Mouse (Mus musculus) gastrocnemius, adult 8-10 months (tissue): ENCODE measurements around the gene Gm13889. TPM values are rescaled to one million over a fixed set of nuclear protein-coding genes. Genes with fewer than 3 reads are reported as not detected.

Experiments
- DNase-seq, 2 experiments: peaks; one replicate each; pipeline ENCODE4 v3.0.0; 2022; ENCODE audit warnings: low spot score in 2 of 2
- total RNA-seq, 4 experiments: library from RNA; stranded (reverse); gene quantifications; 2 replicates each; pipeline ENCODE4 v1.2.4; 2022

The Gm13889 gene
- total RNA-seq, 4 experiments from 2014 or later: 3.3 to 5.6 (median 4.9) TPM

DNA sequence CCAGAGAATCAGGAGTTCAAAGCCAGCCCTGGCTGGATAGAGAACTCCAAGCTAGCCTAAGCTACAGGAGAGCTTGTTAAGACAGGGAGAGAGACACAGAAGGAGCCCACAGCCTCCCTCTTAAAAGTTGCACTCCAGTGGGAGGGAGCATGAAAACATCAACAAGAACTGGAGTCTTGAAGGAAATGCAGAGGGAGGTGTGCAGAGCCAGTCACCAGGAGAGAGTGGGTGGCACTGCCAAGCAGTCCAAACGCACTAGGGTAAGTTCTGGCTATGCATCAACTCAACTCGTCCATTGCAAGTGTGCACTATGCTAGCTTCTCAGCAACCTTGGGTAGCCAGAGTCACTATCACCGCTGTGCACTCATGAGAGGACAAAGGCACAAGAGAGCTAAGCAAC is 1.2 kb upstream of the Gm13889 start:
- DNase-seq: no peak

DNA sequence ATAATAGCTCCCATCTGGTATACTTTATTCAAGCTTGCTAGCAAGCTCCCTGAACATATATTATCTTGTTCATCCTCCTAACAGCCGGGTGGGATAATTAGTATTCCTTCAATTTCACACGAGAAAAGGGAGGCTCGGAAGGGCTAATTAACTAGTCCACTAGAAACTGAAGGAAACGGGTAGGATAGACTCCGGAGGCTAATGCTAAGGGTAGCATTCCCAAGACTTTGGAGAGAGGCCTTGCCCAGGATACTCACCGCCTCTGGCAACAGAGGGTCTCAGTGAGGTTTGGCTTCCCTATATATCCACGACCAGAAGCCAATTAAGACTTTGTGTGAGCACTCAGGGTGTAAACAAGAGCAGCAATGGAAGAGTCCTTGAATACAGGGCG is 779 bp upstream of the Gm13889 start:
- DNase-seq: no peak

DNA sequence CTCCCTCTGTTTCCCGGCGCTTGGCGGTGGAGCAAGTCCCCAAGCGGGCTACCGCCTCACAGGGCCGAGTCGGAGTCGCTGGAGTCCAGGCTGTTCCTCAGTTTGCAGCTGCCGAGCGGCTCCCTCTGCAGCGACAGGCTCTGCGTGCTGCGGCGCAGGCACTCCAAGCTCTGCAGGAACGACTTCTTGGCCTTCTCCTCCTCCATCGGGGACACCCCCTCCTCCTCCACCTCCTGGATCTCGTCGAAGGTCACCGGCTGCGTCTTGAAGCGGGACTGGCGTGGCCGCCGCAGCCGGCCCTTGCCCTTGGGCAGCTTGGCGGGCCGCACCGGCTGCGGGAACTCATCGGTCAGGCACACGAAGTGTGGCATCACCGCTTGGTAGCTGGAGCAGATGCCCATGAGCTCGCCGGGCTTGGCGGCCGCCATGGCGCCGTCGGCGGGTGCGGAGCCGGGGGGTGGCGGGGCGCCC is 635 bp downstream of the Gm13889 start:
- DNase-seq: peak in 1 of 2 experiments; percentile 10

DNA sequence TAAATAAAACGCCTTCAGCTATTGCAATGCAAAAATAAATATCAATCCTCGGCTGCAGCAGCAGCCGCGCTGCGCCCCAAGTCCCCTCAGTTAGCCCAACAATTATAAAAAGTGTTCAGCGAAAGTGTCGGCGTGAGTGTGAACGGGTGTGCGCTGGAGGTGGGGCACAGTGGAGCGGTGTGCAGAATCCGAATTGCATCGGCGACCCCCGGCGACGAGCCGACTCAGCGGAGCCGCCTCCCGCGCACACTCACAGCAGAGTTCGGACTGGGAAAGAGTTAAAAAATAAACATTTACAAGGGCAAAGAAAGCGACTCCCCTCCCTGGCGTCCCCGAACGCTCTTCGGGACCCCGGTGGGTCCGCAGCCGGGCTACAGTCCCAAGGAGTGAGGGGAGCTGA is 1.1 kb downstream of the Gm13889 start:
- no peak for DNase-seq

DNA sequence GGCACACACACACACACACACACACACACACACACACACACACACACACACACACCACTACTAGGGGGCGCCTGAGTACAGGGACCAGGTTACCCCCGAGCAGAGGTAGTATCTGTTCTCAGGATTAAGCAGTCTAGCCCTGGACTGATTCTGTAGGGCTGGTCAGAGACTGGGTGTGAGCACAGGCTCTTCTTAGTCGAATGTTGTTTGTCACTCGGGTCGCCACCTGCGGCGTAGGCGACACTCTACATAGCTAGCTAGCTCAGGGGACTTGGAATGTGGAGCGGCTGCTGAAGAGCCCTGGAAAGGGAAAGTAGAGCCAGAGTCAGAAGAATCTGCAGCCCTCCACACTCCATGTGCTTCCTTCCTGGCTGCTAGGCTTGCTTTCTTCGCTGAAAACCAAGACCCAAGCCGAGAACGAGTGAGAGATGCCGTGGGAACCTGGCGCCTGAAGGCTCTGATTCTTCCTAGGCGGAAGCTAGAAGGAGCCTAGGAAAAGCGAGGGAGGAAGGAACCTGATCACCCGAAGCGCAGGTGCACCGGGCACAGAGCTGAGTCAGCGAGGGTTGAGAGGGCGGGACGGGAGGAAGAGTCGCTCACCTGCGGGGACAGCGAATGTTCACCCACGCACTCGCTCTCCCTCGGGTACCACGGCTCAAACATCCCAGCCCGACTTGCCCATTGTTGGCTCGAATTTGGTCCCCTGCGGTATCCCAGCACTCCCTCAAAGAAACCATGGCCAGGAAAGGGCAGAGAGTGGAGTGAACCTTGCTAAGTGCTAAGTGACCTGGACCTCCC is 2.0 kb downstream of the Gm13889 start:
- DNase-seq: no peak

DNA sequence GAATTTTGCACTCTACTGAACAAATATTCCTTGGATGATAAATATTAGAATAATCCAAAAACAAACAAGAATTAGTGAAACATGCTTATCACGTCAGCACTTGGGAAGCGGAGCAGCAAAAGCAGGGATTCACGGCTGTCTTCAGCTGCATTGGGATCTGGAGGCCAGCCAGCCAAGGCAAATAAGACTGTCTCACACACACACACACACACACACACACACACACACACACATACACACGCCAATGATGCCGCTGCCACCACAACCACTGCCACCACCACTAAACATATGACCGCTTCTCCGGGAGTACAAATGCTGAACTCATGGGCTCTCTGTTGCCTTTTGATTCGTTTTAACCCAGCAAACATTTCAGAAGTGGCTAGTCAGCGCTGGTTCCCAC is 3.3 kb downstream of the Gm13889 start:
- DNase-seq: no peak

DNA sequence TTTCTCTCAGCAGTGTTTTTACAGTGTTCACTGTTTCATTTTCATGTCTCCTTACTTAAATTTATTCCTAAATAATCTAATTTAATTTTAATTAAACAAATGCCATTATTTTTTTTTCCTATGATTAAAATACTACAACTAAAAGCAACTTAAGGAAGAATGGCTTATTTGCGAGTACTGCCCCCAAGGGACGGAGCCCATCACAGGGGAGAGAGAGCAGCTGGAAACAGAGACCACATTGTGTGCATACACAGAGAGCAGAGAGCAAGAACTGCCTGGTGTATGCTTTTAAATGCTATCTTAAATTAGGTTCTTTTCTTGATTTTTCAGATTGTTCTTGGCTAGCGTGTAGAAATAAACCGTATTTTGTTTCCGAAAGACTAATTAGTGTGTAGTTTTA is 10.0 kb downstream of the Gm13889 start:
- DNase-seq: no peak

DNA sequence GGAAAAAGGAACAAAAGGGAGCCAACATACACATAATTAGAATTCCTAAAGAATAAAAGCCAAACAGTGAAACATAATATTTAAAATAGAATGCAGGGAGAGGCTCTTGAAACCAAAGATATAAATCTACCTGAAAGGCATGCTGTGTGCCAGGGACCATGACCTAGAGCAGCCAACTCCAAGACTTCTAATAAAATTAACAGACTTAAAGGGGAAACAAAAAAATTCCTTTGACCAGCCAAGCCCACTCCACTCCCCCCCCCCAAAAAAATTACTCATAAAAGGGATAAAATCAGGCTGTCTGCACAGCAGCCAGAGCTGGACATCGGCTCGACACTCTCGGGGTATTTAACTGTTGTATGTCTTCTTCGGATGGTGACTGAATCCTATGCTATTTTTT is 12.1 kb downstream of the Gm13889 start:
- DNase-seq: no peak

DNA sequence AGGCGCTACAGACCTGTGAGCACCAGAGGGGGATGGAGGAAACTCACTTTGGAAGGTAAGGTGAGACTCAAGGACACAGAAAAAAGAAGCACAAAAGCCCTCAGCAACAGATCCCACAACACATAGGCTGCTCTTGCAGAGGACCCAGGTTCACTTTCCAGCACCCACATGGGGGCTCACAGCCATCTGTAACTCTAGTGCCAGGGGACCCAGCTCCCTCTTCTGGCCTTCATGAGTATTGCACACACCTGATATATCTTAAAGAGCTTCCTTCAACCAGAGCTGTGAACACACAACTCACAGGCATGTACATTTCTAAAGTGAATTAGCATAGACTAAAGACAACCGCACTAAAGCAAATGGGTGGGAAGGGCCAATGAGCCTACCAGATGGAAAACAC is 12.9 kb downstream of the Gm13889 start:
- no peak for DNase-seq

DNA sequence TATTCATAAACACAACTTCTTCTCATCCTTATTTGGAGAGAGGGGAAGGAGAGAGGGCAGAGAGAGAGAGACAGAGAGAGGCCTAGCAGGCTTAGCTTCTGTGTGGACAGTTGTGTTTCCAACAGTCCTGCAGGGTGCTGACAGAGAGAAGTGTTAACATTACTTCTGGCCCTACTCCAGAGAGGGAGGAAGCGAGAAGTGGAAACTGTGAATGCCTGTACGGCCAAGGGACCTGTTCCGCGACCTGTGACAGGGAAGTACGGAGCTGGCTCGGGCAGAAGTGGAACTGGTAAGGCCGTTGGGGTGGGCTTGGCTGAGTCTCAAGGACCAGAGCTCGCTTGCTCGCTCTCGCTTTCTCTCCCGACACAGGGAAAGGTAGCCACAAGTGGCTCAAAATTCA is 15.3 kb downstream of the Gm13889 start:
- no peak for DNase-seq

DNA sequence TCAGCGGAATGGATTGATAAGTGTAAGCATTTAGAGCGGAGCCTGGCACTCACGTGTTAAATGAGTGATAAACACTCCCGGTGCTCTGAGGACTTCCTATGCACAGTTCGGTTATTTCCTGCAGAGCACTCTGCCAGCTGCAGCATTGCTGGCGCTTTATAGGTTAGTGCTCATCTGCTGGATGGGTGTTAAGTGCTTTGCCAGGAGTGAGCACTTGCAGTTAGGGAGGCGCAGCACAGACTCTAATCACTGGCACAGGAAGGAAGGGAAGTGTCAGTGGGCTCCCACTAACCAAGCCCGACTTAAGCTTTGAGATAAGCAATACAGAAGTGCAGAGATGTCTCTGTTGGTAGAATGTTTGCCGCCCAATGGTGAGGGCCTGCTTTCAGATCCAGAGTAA is 18.5 kb downstream of the Gm13889 start:
- no peak for DNase-seq

DNA sequence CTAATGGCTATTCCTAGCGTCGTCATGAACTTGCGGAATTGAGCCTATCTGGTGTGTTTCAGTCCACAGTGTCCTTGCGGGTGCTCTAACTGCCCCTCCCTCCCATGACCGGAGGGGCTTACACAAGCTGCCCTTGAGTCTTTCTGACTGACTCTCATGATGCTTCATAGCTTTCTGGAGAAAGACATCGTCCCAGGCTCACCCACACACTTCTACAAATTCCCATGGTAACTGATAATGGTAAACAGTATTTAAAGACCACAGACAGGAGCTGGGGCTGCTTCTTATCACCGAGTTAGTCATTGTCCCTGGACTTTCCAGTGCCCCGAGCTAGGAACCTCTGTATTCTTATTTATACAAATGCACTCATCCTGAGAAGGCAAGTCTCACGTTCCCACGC is 28.1 kb downstream of the Gm13889 start:
- DNase-seq: no peak

DNA sequence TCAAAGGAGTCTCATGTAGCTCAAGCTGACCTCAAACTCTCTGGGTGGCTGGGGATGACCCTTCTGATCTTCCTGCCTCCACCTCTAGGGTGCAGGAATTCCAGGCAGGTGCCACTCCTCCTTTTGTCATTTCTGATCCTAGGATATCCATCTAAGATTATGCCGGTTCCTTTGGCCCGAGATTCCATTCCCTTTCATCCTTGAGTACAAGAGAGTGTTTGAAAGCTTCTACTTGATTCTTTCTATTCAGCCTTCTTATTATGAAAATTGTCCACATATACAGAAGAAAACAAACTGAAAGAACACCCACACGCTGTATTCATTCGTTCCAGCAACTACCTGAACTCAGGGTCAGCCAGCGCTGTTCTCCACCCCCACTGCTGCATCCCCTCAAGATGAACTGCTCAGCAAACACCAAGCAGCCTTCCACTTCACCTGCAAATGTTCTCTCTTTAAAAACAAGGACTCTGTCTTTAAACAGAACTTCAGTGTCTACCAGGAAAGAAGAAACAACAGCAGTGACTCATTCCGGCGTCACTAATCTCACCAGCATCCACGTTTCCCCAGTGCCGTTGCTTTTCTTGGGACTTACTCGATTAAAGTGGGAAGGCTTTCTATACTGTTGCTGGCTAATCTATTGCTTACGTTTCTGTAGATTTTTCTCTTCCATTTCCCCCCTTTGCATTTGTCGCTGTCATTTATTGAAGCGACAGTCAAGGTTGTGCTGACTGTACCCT is 29.1 kb downstream of the Gm13889 start:
- no peak for DNase-seq

DNA sequence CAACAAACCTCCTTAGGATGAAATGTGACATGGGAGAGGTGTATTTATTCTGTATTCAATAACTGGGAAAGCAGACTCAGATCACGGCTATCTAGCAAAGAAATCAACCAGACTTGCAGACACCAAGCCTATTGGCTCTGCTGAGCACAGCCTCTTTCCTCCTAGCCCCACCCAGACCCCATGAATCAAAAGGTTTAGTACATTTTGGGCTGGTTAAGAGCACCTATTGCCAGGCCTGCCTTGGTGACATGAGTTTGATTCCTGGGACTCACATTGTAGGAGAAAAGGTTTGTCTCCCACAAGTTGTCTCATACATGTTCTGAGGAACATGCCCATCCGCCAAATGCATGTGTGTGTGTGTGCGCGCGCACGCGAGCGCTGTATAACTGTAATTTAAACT is 30.9 kb downstream of the Gm13889 start:
- no peak for DNase-seq

DNA sequence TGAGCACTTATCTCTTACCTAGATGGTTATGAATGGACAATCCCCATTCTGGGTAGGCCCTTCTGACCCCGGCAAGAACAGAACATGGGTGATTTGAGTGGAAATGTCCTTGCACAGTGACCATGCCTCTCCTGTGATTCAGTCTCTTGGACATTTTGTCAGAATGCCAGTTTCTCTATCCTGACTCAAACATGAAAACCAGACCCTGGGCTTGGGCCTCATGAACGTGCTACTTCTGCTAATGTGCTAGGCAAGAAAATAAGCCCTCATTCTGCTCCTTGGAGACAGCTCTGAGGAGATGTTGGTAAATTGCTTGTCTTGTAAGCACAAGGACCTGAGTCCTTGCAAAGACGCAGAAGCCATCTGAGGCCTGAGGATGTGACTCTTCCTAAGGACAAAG is 37.9 kb downstream of the Gm13889 start:
- no peak for DNase-seq

DNA sequence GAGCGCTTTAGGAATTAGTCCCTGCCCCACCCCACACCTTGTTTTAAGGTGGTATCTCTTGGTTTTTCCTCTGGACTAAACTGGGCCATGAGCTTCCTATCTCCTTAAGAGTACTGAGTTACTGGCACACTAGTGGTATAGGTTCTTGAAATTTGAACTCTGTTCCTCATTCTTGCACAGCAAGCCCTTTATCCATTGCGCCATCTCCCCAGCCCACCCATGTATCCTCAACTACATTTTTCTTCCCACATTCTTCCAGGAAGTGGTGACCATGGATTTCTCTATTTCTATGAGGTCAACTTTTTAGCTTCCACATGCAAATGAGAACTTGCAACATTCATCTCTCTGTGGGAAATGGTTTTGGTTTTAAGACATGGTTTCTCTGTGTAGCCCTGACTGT is 43.4 kb downstream of the Gm13889 start:
- no peak for DNase-seq

DNA sequence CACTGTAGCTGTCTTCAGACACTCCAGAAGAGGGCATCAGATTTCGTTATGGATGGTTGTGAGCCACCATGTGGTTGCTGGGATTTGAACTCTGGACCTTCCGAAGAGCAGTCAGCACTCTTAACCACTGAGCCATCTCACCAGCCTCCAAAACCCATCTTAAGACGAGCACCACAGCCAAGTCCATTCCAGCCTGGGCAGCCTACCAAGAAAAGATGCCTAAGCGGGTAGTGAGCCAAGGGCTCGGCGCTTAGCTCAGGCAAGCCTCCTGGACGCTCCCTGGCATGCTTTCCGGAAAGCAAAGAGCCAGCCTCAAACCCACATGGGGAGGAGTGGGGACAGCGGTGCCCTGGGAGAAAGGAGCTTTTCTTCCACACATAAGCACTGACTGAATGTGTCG is 45.1 kb downstream of the Gm13889 start:
- peak; percentile 56 to 70 for DNase-seq

DNA sequence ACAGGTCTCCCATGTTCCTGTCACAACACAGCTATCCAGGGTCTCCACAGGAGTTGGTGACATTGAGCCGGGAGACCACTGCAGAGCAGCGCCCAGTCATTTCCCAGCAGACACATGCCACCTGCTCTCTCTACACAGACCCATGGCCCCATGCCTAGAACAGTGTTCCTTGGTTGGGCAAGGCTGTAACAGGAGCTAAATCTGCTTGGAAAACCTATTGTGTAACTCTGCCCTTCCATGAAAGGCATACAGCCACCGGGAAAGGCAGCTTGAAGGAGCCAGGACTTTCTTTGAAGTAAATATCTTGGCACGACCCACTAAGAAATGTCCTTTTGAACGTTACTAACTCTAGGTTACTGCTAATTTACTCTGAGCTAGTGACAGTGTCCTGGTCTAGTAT is 47.3 kb downstream of the Gm13889 start:
- no peak for DNase-seq

DNA sequence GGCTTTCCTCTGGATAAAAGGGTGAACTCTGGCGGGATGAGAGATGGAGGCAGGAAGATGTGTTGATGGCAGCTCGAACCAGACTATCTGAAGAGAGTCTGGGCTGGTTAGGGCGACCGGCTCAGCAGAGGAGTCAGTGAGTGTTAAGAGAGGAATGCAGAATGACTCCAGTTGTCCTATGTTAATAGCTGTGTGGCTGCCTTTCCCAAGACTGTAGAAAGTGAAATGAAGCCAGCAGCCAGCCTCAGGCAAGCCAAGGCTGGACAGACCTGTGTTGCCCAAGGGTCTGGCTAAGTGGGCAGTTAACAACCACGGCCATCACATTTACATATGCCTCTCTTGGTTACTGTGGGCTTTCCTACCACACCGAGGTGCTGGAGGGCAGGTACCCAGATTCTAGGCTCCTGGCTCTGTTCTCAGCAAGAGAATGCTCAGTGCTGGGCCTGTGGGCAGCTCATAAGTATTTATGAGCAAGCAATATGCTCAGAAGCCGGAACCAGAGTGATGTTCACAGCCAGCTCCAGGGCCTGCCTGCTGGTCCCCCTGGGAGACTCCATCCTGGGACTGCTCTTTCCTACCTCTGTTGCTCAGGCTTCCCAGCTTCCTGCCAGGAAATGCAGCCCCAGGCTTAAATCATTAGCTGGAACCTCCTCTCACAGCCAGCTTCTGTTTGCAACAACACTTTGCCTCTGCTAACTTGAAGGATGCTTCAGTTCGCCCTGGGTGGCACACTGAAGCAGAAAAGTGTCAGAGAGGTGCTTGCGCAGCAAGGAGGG is 49.3 kb downstream of the Gm13889 start:
- DNase-seq: no peak

DNA sequence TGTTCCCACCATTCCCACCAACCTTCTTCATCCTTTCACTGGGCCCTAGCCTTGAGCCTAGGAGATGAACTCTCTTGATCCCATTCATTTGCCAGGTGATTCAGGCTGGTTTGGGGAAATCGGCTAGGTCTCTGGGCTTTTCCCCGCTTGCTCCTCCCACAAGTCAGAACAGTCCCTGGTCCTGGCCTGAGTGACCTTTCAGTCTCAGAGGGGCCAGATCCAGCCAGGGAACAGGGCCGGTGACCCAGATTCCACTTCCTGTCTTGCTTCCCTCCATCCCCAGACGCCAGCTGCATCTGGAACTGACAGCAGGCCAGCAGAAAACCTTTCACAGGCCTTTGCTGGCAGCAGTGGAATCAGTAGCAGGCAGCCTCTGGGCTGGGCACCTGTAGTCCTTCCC is 50.7 kb downstream of the Gm13889 start:
- DNase-seq: peak; percentile 46 to 67
